Mouse (Mus musculus): ENCODE data around the gene Eif4b. TPM values are rescaled to one million over a fixed set of nuclear protein-coding genes. Genes with fewer than 3 reads are reported as not detected.
A peak's percentile ranks its signal among the peaks of the same experiment; 100 is the strongest.

Eif4b gene
- polyA plus RNA-seq (2015; fragmentation: Nextera tagmentation; extraction: Ambion mirVana) = 81.2 and 90.3 TPM in 2 replicates

GRCm38 (mm10) chr15:102073559-102074069 lies at the start of gene Eif4b:
Gene Eif4b (plus strand): TSS chr15:102073773.
- peak; percentile 92 for ATAC-seq (ENCODE audit: low read depth)
- Histone ChIP-seq H3K9ac (peak within 1 kb of the TSS; percentile 95), H3K9me3 (no peaks in the 10 kb centered on the region), H3K36me3 (no peaks in the 10 kb centered on the region), H3K27me3 (peaks cover 11% of the 10 kb centered on the region; the same call in 1 of the 2 replicates), H3K27ac (replicated peaks) (peak within 1 kb of the TSS; percentile 99), H3K4me2 (peak within 1 kb of the TSS; percentile 93), H3K4me1 (replicated peaks) (peaks cover 25% of the 10 kb centered on the region), H3K4me3 (peak within 1 kb of the TSS; percentile 94)
- WGBS = under 1% methylated on average over 58 of the region's 58 CpGs

GRCm38 (mm10) chr15:102023888-102024287 lies 49.7 kb upstream of the Eif4b start:
- Histone ChIP-seq H3K9me3 (no peaks in the 10 kb centered on the region), H3K27me3 (peaks cover 53% of the 10 kb centered on the region), H3K36me3 (no peaks in the 10 kb centered on the region), H3K4me1 (replicated peaks) (peaks cover 24% of the 10 kb centered on the region), H3K4me3 (no peak overlapping the region), H3K4me2 (no peak overlapping the region), H3K27ac (replicated peaks) (no peak overlapping the region), H3K9ac (no peak overlapping the region)
- ATAC-seq (ENCODE audit: low read depth) = no peak
- 81% methylated on average over 8 of the region's 8 CpGs for WGBS

DNA sequence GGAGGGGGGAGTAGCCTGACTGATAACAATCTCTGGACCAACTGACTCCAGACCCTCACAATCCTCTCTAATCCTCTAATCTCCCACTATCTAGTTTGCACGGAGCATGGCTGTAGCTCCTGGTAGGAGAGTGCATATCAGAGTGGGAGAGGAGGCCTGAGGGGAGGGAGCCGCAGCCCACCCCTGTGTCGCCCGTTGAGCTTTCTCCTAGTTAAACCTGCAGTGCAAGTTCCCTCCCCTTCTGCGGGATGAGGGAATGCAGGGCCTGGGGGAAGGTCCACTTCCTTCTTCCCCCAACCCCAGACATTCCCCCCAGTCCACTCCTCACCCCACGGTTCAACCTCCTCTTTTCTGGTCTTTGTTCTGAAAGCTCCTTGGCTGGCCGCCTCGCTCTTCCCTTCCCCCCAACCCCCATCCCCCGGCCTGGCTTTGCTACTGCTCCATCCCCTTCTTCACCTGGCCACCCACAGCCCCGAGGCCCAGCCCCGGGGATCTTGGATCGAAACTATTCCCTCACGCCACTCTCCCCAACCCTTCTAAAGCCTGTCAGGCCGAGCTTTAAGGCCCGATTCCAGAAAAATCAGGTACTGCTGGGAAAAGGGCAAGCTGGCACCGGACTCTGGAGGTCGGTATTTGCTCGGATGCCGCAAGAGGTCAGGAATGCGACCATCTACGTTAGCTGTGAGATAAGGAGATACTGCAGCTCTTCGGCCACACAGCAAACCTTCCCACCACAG lies 48.3 kb upstream of the Eif4b start:
- Histone ChIP-seq H3K27ac (replicated peaks) (no peak overlapping the region), H3K4me1 (replicated peaks) (peaks cover 24% of the 10 kb centered on the region), H3K9me3 (no peaks in the 10 kb centered on the region), H3K9ac (peak overlapping the region; percentile 52; the same call in 1 of the 2 replicates), H3K27me3 (peaks cover 62% of the 10 kb centered on the region), H3K4me2 (peak overlapping the region; percentile 39), H3K36me3 (no peaks in the 10 kb centered on the region), H3K4me3 (no peak overlapping the region)
- WGBS = 8% methylated on average over 22 of the region's 22 CpGs
- ATAC-seq (ENCODE audit: low read depth) = no peak

- Histone ChIP-seq H3K4me2 (no peak overlapping the region), H3K9me3 (no peaks in the 10 kb centered on the region), H3K36me3 (no peaks in the 10 kb centered on the region), H3K4me3 (no peak overlapping the region), H3K4me1 (replicated peaks) (peaks cover 24% of the 10 kb centered on the region), H3K27ac (replicated peaks) (no peak overlapping the region), H3K9ac (no peak overlapping the region), H3K27me3 (peaks cover 62% of the 10 kb centered on the region)
- ATAC-seq (ENCODE audit: low read depth) = no peak
- 10% methylated on average over 12 of the region's 12 CpGs for WGBS
Observed at GRCm38 (mm10) chr15:102026430-102026829, 47.1 kb upstream of the Eif4b start.

DNA sequence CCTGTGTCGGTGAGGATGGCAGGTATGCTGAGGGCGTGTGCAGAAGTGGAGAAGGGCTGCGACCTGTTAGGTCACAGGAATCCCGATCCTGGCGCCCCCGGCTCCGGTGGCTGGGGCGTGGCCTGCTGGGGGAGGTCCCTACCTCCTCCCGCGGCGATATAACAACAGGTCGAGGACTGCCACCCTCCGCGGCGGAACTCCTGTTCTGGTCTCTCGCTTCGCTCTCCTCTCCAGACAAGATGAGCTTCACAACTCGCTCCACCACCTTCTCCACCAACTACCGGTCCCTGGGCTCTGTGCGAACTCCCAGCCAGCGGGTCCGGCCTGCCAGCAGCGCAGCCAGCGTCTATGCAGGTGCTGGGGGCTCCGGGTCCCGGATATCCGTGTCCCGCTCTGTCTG lies 45.5 kb upstream of the Eif4b start, which contains the start of gene Krt18:
Gene Krt18, plus strand, starts transcription at position 141 of the 400 bp plus-strand sequence.
- WGBS = 1% methylated on average over 28 of the region's 28 CpGs
- no peak for ATAC-seq (ENCODE audit: low read depth)
- Histone ChIP-seq H3K27me3 (peaks cover 62% of the 10 kb centered on the region), H3K4me1 (replicated peaks) (peaks cover 24% of the 10 kb centered on the region), H3K4me2 (peak within 1 kb of the TSS; percentile 45), H3K9me3 (no peaks in the 10 kb centered on the region), H3K36me3 (no peaks in the 10 kb centered on the region), H3K4me3 (peak within 1 kb of the TSS; percentile 5; the same call in 1 of the 2 replicates), H3K9ac (0 out of 2 replicates have a peak within 1 kb of the TSS, but pooled peaks have one; percentile 22), H3K27ac (replicated peaks) (no peak within 1 kb of the TSS)

- Histone ChIP-seq H3K4me2 (no peak overlapping the region), H3K36me3 (no peaks in the 10 kb centered on the region), H3K4me3 (no peak overlapping the region), H3K9me3 (no peaks in the 10 kb centered on the region), H3K4me1 (replicated peaks) (no peaks in the 10 kb centered on the region), H3K9ac (no peak overlapping the region), H3K27me3 (peaks cover 6% of the 10 kb centered on the region), H3K27ac (replicated peaks) (no peak overlapping the region)
- no peak for ATAC-seq (ENCODE audit: low read depth)
- 73% methylated on average over 16 of the region's 16 CpGs for WGBS
Observed at GRCm38 (mm10) chr15:102034121-102035053, 39.2 kb upstream of the Eif4b start.

DNA sequence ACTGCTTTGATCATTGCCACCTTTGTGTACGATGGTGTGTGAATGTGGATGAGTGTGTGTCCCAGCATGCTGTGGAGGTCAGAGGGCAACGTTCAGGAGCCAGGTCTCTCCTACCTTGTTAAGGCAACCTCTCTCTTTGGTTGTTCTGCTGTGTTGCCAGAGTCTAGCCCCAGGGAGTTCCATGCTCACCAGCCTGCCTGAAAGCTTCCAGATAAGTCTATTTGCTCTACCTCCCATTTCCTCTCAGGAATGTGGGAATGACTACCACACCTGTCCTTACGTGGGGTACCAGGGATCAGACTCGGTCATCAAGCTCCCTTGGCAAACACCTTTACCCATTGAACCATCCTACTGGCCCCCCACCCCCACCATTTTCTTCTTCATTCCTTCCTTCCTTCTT lies 33.3 kb upstream of the Eif4b start:
- Histone ChIP-seq H3K4me3 (no peak overlapping the region), H3K27me3 (no peaks in the 10 kb centered on the region), H3K4me1 (replicated peaks) (no peaks in the 10 kb centered on the region), H3K36me3 (no peaks in the 10 kb centered on the region), H3K9ac (no peak overlapping the region), H3K27ac (replicated peaks) (no peak overlapping the region), H3K9me3 (no peaks in the 10 kb centered on the region), H3K4me2 (no peak overlapping the region)
- WGBS = 84% methylated on average over 4 of the region's 4 CpGs
- ATAC-seq (ENCODE audit: low read depth) = no peak

DNA sequence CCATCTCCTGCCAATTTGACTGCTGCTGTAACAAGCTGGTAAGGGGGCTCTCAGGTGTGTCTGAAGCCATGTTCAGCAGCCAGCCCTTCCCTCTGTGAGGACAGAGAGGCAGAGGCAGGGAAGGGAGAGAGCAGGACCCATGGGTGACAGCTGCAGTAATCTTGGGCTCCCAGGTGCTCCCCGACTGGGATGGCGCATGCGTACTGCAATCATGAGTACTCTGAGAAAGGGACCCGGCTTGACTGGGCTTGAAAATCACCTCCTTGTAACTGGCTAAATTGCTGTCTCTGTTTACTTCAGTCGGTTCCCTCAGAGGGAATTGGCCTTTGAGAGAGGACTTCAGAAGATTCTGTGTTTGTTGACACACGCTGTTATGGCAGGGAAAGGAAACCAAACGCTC lies 31.6 kb upstream of the Eif4b start:
- Histone ChIP-seq H3K4me1 (replicated peaks) (no peaks in the 10 kb centered on the region), H3K4me3 (no peak overlapping the region), H3K27me3 (no peaks in the 10 kb centered on the region), H3K9ac (no peak overlapping the region), H3K27ac (replicated peaks) (no peak overlapping the region), H3K4me2 (no peak overlapping the region), H3K9me3 (no peaks in the 10 kb centered on the region), H3K36me3 (no peaks in the 10 kb centered on the region)
- ATAC-seq (ENCODE audit: low read depth) = no peak
- 61% methylated on average over 7 of the region's 7 CpGs for WGBS

- H3K4me2 ChIP-seq = no peak overlapping the region
- no peak overlapping the region for H3K27ac ChIP-seq (replicated peaks)
- WGBS = 88% methylated on average over 3 of the region's 3 CpGs
- no peak for ATAC-seq (ENCODE audit: low read depth)
- H3K4me1 ChIP-seq (replicated peaks) = no peaks in the 10 kb centered on the region
- H3K4me3 ChIP-seq = no peak overlapping the region
- no peak overlapping the region for H3K9ac ChIP-seq
- H3K27me3 ChIP-seq = no peaks in the 10 kb centered on the region
- no peaks in the 10 kb centered on the region for H3K36me3 ChIP-seq
- H3K9me3 ChIP-seq = no peaks in the 10 kb centered on the region
Observed at GRCm38 (mm10) chr15:102044745-102045144, 28.8 kb upstream of the Eif4b start.

- WGBS = 91% methylated on average over 10 of the region's 10 CpGs
- Histone ChIP-seq H3K27ac (replicated peaks) (no peak overlapping the region), H3K27me3 (peaks cover 2% of the 10 kb centered on the region; the same call in 1 of the 2 replicates), H3K9ac (no peak overlapping the region), H3K4me2 (no peak overlapping the region), H3K36me3 (no peaks in the 10 kb centered on the region), H3K9me3 (no peaks in the 10 kb centered on the region), H3K4me1 (replicated peaks) (no peaks in the 10 kb centered on the region), H3K4me3 (no peak overlapping the region)
- no peak for ATAC-seq (ENCODE audit: low read depth)
Observed at GRCm38 (mm10) chr15:102045691-102046090, 27.9 kb upstream of the Eif4b start.

DNA sequence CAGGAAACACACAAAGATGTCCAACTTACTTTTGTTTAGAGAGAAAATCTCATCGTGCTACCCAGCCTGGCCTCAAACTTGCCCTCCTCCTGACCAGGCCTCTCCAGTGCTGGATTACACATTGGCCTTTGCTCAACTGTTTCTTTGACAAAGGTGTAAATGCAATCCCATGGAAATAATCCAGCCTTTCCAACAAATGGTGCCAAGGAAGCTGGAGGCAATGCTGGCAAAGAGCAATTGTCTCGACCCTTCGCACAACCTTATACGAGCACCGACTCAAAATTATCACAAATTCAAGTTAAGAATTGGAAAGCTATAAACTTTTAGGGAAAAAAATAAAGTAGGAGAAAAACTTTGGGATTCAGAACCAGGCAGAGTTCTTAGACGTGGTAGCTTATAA lies 25.6 kb upstream of the Eif4b start:
- WGBS = 91% methylated on average over 6 of the region's 6 CpGs

DNA sequence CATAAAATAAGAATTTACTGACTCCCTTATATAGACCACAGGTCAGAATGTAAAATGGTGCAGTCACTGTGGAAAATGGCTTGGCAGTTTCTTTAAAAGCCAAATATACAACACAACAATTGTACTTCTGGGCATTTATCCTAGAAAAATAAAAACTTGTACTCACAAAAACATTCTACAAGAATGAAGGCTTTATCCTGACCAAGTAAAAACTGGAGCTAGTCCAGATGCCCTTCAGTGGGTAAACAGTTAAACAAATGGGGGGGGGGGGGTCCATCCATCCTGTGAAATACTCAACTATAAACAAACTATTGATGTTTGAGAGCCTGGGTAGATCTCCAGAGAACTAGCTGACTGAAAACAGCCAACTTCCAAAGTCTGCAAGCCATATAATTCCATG lies 23.7 kb upstream of the Eif4b start:
- Histone ChIP-seq H3K27me3 (peaks cover 8% of the 10 kb centered on the region; the same call in 1 of the 2 replicates), H3K36me3 (no peaks in the 10 kb centered on the region), H3K4me1 (replicated peaks) (peaks cover 5% of the 10 kb centered on the region; the same call in 1 of the 2 replicates), H3K9ac (no peak overlapping the region), H3K9me3 (no peaks in the 10 kb centered on the region), H3K4me2 (no peak overlapping the region), H3K4me3 (no peak overlapping the region), H3K27ac (replicated peaks) (no peak overlapping the region)
- no peak for ATAC-seq (ENCODE audit: low read depth)

More for the DNA sequence above, 25.6 kb upstream of the Eif4b start:
- H3K4me1 ChIP-seq (replicated peaks) = peaks cover 5% of the 10 kb centered on the region; the same call in 1 of the 2 replicates
- H3K36me3 ChIP-seq = no peaks in the 10 kb centered on the region
- no peak overlapping the region for H3K9ac ChIP-seq
- H3K27ac ChIP-seq (replicated peaks) = no peak overlapping the region
- H3K4me2 ChIP-seq = no peak overlapping the region
- no peak overlapping the region for H3K4me3 ChIP-seq
- peaks cover 8% of the 10 kb centered on the region; the same call in 1 of the 2 replicates for H3K27me3 ChIP-seq
- no peak for ATAC-seq (ENCODE audit: low read depth)
- H3K9me3 ChIP-seq = no peaks in the 10 kb centered on the region

All from neural tube, embryonic 13.5 days (tissue).